Mouse (Mus musculus): ENCODE data around the gene Gm49337.
A peak's percentile ranks its signal among the peaks of the same experiment; 100 is the strongest.

The Gm49337 gene

DNA sequence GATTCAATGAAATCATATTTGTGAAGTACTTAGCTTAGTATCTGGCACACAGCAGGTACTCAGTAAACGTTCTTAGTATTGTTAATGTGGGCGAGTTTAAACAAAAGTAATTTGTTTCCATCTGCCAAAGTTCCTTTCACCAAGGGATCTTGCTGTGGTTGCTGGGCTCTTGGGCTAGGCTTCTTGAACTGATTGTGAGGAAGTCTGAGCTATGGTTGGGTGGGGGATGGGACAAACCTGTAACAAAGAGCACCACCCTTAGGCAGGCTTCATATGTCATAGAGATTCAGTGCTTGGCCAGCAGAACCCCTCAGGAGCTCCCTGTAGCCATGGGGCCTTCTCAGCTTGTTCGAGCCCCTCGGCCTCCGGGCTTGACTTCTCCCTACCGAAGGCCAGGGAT, at the start of gene Gm49337, which contains the start of gene 1700042G07Rik:
Gm49337 (plus strand) TSS at position 313 of the 400 bp plus-strand sequence.
1700042G07Rik (plus strand) TSS at position 301 of the 400 bp plus-strand sequence.
- no peak for DNase-seq (ENCODE audit: low spot score in 2 of 2)

- DNase-seq (ENCODE audit: low spot score in 2 of 2) = peak in 1 of 2 experiments; percentile 75
Measured at GRCm38 (mm10) chr4:116123602-116124519, 49.3 kb upstream of the Gm49337 start, which contains the start of the genes Rad54l and Pomgnt1. Gene Rad54l, minus strand, starts transcription at chr4:116123690. Gene Pomgnt1, plus strand, starts transcription at chr4:116123840.

DNA sequence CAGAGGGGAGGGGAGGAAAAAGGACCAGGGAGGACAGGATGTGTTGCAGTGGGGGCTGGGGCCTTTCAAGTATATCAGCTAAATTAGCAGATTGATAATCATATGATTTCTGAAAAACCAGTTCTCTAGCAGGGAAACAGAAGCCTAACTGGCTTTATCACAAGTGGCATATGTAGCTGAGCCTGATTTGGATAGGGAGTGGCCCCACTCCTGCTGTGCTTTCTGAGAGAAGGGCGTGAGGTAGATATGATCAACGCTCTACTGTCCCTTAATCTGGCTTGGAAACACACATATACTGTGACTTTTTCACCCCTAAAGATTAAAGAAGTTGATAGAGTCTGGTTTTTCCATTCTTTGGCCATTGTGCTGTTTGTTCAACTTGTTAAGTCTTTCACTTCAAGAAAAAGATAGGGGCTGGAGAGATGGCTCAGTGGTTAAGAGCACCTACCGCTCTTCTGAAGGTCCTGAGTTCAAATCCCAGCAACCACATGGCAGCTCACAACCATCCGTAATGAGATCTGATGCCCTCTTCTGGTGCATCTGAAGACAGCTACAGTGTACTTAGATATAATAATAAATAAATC, 47.3 kb upstream of the Gm49337 start:
- DNase-seq (ENCODE audit: low spot score in 2 of 2) = no peak

DNA sequence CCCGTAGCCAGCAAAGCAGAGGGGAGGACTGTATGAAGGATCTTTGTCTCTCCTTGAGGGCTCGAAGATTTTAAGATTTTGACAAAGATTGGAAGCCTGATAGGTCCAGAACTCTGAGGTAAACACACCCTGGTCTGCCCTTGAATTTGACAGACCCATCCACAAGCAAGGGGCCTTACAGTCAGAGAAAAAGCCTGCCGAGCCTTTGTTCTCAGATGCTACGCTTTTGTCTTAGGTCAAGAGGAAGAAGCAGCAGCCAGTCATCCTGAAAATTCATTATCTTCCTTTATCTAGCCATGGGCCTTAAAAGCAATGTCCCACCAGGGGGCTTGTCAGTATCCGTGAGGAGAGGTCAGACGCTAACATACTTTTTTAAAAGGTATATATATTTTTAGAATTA, 45.2 kb upstream of the Gm49337 start:
- DNase-seq (ENCODE audit: low spot score in 2 of 2) = no peak

DNA sequence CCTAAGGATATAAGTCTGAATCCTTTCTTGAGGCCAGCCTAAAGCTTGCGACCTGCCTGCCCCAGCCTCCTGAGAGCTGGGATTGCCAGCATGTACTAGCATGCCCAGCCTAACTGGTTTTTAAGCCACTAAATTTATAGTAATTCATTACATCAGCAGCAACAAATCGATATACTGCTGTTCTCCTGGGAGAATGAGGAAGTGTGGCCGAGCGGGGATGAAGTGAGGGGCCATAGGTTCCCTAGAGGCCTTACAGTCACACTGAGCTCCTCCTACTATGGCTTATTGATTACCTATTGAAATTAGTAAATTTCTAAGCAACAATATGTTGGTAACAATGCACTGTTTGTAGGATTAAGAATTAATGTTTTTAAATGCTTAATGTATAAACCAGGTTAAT, 40.1 kb upstream of the Gm49337 start:
- no peak for DNase-seq (ENCODE audit: low spot score in 2 of 2)

DNA sequence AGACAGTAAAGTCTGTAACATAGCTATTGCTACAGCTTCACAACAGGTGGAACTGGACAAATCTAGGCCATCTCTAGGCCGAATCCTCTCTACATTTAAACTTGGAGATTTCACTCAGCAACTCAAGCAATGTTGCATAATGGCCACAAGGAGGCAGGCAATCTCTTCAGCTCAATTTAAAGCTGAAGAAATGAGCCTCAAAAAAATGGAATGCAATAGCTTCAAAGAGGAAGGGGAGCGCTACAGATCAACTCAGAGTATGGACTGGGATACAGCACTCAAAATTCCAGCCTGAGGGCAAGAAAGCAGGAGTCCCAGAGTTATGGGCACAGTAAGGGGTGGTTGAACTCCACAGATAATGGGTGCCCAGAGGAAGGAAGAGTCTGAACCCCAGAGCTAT, 38.2 kb upstream of the Gm49337 start:
- DNase-seq (ENCODE audit: low spot score in 2 of 2) = no peak

GRCm38 (mm10) chr4:116137421-116137996, 35.7 kb upstream of the Gm49337 start:
- no peak for DNase-seq (ENCODE audit: low spot score in 2 of 2)

DNA sequence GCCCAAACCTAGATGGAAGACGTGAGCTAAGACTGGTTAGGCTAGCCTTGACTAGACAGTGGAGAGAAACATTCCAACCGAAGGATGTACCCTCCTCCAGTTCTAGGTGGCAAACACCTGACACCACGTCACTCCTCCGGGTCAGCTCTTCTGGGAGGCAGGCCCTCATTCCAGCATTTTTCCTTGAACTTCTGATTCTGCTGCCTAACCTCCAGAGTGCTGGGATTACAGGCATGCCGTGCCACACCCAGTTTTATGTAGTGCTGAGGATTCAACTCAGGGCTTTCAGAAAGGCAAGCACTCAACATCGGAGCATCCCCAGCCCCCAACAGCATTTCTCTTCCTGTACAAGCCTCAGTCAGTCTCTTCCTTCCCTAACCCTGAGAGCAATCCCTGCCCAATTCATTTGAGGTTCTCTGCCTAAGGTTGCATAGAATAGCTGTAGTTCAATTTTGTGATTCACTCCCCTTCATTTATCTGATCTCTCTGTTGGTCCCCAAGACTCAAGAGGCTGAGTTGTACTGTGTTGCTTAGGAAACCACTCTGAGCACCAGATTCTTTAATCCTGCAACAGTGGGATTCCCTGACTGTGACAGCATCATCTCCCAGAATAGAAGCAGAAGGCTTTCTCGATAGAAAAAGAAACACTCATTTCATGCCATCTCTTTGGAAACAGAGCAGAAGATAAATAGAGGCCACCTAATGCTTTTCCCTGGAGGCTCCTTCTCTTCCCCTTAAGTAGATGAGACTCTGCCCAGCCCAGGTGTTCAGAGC, 32.2 kb upstream of the Gm49337 start:
- no peak for DNase-seq (ENCODE audit: low spot score in 2 of 2)

DNA sequence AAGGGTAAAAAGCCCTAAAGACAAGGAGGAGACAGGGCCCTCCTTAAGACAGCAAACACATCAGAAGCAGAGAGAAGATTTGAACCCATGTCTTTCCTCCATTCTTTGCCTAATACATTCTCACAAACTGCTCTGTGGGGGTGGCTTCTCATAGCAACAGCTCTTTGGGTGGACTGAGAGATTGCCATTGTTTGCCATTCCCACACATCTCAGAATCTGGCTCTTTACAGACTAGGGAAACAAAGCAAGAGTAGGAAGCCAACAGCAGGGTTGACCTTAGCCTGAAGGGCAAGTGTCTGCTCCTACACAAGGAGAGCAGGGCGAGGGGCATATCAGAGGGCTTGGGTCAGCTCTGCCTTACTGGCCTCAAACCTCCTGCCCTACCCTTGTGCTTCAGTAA, 31.4 kb upstream of the Gm49337 start:
- DNase-seq (ENCODE audit: low spot score in 2 of 2) = no peak

- DNase-seq (ENCODE audit: low spot score in 2 of 2) = no peak
Measured at GRCm38 (mm10) chr4:116142269-116142668, 30.9 kb upstream of the Gm49337 start.

GRCm38 (mm10) chr4:116143317-116143811, 29.8 kb upstream of the Gm49337 start:
- no peak for DNase-seq (ENCODE audit: low spot score in 2 of 2)

GRCm38 (mm10) chr4:116143891-116144717, 29.1 kb upstream of the Gm49337 start:
- peak in 1 of 2 experiments; percentile 66 for DNase-seq (ENCODE audit: low spot score in 2 of 2)

GRCm38 (mm10) chr4:116149812-116150155, 23.4 kb upstream of the Gm49337 start:
- DNase-seq (ENCODE audit: low spot score in 2 of 2) = no peak

DNA sequence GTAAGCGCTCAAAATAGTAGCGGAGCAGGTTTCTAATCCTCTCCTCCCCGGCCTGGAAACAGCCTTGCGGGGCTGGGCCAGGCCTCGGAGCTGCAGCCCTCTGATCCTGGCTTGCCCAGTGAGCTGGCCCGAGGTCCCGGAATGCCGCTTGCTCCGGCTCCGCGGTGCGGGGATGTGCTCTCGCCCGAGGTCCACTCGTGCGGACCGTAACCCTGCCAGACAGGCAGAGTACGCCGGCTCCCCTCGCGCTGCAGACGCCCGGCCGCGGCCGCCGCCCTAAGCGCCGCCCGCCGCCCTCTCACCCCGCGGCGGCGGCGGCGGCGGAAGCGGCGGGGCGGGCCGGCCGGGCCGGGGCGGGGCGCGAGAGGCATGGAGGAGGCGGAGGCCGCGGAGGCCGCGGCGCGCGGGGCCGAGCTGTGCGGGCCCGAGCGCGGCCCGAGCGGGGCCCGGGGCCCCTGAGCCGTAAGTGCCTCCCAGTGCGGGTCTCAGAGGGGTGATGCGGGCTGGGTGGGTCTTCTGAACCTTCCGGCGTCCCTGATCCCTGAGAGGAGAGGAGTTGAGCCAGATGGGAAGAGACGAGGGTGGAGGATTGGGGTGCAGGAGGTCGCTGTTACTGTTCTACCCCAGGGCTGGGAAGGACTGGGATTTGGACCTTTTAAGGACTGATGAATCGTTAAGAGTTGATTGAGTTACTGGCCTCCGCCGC, 22.9 kb upstream of the Gm49337 start:
- DNase-seq (ENCODE audit: low spot score in 2 of 2) = no peak

GRCm38 (mm10) chr4:116150862-116151221, 22.3 kb upstream of the Gm49337 start:
- DNase-seq (ENCODE audit: low spot score in 2 of 2) = no peak

GRCm38 (mm10) chr4:116151238-116151637, 21.9 kb upstream of the Gm49337 start, which contains the start of gene Lurap1:
Gene Lurap1, minus strand, starts transcription at chr4:116151338.
- no peak for DNase-seq (ENCODE audit: low spot score in 2 of 2)

- DNase-seq (ENCODE audit: low spot score in 2 of 2) = no peak
Measured at GRCm38 (mm10) chr4:116152702-116153101, 20.5 kb upstream of the Gm49337 start.

GRCm38 (mm10) chr4:116157882-116158281, 15.3 kb upstream of the Gm49337 start:
- DNase-seq (ENCODE audit: low spot score in 2 of 2) = no peak

DNA sequence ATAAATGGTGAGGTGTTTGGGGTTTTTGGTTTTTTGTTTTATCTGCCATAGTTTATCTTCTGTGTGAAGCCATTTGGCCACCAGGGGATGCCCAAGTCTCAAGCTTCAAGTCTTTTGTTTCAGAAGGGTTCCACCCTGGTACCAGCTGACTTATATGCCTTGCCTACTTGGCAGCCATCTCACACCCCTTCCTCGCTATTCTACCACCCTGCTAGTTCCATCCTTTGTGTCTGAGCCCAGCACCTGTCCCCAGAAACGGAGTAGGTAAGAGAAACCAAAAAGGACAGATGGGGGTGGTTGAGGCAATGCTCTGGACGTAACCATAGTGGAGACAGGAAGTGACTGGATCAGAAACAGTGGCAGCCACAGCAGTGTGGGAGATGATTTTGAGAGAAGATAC, 13.3 kb upstream of the Gm49337 start:
- DNase-seq (ENCODE audit: low spot score in 2 of 2) = peak in 1 of 2 experiments; percentile 69

GRCm38 (mm10) chr4:116160769-116161168, 12.4 kb upstream of the Gm49337 start:
- peak; percentile 74 to 91 for DNase-seq (ENCODE audit: low spot score in 2 of 2)

Measured in left cerebral cortex, adult 9 months (tissue).